Mouse (Mus musculus) splenic B cell, adult 2 months (primary cell): Measurements from ENCODE around the gene Dcaf8.
A peak's percentile ranks its signal among the peaks of the same experiment; 100 is the strongest.
"Not testable (repeated sequence)": the region's sequence is repeated elsewhere in the genome, so short reads cannot be mapped to it uniquely, and the experiment has no call there.

Source experiments
- DNase-seq: peaks from one replicate; pipeline ENCODE4 v3.0.0-alpha.2; 2011; ENCODE audit warnings: low read depth, low spot score
- H3K27me3 ChIP-seq: 2 replicates; pipeline ENCODE4 v1.6.1; 2012; ENCODE audit warnings: mild to moderate bottlenecking, low read length, moderate library complexity, mixed read lengths; ENCODE audit not compliant: control insufficient read depth, poor library complexity, insufficient read depth, severe bottlenecking
- H3K36me3 ChIP-seq: 2 replicates; pipeline ENCODE4 v1.6.1; 2012; ENCODE audit warnings: mild to moderate bottlenecking, low read length, moderate library complexity, mixed read lengths; ENCODE audit not compliant: control insufficient read depth, poor library complexity, insufficient read depth, severe bottlenecking

Gene Dcaf8

GRCm38 (mm10) chr1:172242401-172242800, 94.5 kb downstream of the Dcaf8 start:
- Histone ChIP-seq H3K36me3 (no peaks in the 10 kb centered on the region), H3K27me3 (no peaks in the 10 kb centered on the region)
- no peak for DNase-seq

GRCm38 (mm10) chr1:172243547-172244205, 95.8 kb downstream of the Dcaf8 start:
- no peaks in the 10 kb centered on the region for H3K36me3 ChIP-seq
- peak; percentile 2 for DNase-seq

GRCm38 (mm10) chr1:172244645-172245044, 96.8 kb downstream of the Dcaf8 start:
- not testable (repeated sequence) for DNase-seq, H3K36me3 ChIP-seq, H3K27me3 ChIP-seq

More at GRCm38 (mm10) chr1:172243547-172244205, 95.8 kb downstream of the Dcaf8 start:
- no peaks in the 10 kb centered on the region for H3K27me3 ChIP-seq
